In the genomic region with DNA sequence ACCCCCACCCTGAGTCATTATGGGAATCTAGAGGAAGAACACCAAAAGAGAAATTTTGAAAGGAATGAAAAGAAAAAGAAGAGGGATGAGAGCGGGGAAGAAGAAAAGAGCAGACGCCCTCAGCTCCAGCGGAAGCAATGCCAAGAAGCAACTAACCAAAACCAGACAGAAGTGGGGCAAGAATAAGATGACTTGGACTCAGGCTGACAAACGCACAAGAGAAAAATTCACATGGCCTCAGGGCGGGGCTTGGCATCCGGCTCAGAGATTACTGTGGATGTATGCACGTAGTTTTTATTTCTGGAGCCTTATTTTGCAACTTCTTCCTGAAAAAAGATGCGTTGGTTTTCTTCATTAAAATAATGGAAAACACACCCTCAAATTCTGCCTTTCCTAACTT, we compare ENCODE assay signal across 11 mouse cellular contexts. TPM values are rescaled to one million over a fixed set of nuclear protein-coding genes. Genes with fewer than 3 reads are reported as not detected.
A peak's percentile ranks its signal among the peaks of the same experiment; 100 is the strongest.
DNase-seq lines count a peak whose midpoint lies in the region; ATAC-seq and TF ChIP-seq lines count a peak whose summit lies in the region.
"Had no signal": no experiment of that assay in that cellular context is flagged by ENCODE, and none has a peak within 500 bp of the region (broad histone marks: within the 10 kb centered on the region; RNA-seq: fewer than 3 reads in every experiment).

No protein-coding gene starts in this region.

- no peaks in the 10 kb centered on the region for H3K79me2 ChIP-seq in myocyte (ENCODE audit: control insufficient read depth, insufficient read depth)

- no peak for TF ChIP-seq POLR2A in myocyte (IDR thresholded peaks at IDR 0.05; ENCODE audit: insufficient read length, low read depth)

- H3K9me3 ChIP-seq in stomach, embryonic 14.5 days (ENCODE audit: control insufficient read depth, low read depth, low read length) = no peaks in the 10 kb centered on the region
- no peaks in the 10 kb centered on the region for H3K9me3 ChIP-seq in stomach, postnatal 0 days (ENCODE audit: control insufficient read depth, low read length)
- H3K9me3 ChIP-seq: forebrain, embryonic 13.5 days; hindbrain, embryonic 12.5 days had no signal

- TF ChIP-seq CTCF in stomach, postnatal 0 days (IDR thresholded peaks at IDR 0.05; ENCODE audit: low read depth) = no peak

- peak overlapping the region; percentile 44; the same call in 1 of the 2 replicates for H3K27ac ChIP-seq in stomach, embryonic 14.5 days (ENCODE audit: low read length)
- no peak overlapping the region for H3K27ac ChIP-seq in stomach, postnatal 0 days (replicated peaks)
- H3K27ac ChIP-seq: forebrain, embryonic 13.5 days; hindbrain, embryonic 12.5 days; kidney, postnatal 0 days had no signal

- no peaks in the 10 kb centered on the region for H3K27me3 ChIP-seq in stomach, embryonic 14.5 days (ENCODE audit: control insufficient read depth, insufficient read depth, low read length)
- no peaks in the 10 kb centered on the region for H3K27me3 ChIP-seq in stomach, postnatal 0 days (ENCODE audit: control insufficient read depth, insufficient read depth, low read length)
- no peaks in the 10 kb centered on the region for H3K27me3 ChIP-seq in myocyte (ENCODE audit: control insufficient read depth, insufficient read depth, insufficient read length)
- H3K27me3 ChIP-seq: forebrain, embryonic 13.5 days; hindbrain, embryonic 12.5 days had no signal

- no peak overlapping the region for H3K4me3 ChIP-seq in stomach, embryonic 14.5 days (ENCODE audit: low read depth, low read length)
- no peak overlapping the region for H3K4me3 ChIP-seq in stomach, postnatal 0 days (ENCODE audit: low read depth, low read length)
- no peak overlapping the region for H3K4me3 ChIP-seq in myocyte
- H3K4me3 ChIP-seq: forebrain, embryonic 13.5 days; hindbrain, embryonic 12.5 days had no signal

- intact Hi-C loops in heart, postnatal 10 days (cut with DNase I) = loop anchor here (5.0 kb wide), 1 partner anchor 50 kb away; the partner anchor contains the start of gene Prrx1

- H3K36me3 ChIP-seq in stomach, embryonic 14.5 days (ENCODE audit: control insufficient read depth, insufficient read depth, low read length) = no peaks in the 10 kb centered on the region
- no peaks in the 10 kb centered on the region for H3K36me3 ChIP-seq in stomach, postnatal 0 days (ENCODE audit: control insufficient read depth, insufficient read depth, low read length)
- no peaks in the 10 kb centered on the region for H3K36me3 ChIP-seq in myocyte (ENCODE audit: control insufficient read depth, insufficient read depth)
- H3K36me3 ChIP-seq: hindbrain, embryonic 12.5 days had no signal

- TF ChIP-seq EP300 in stomach, postnatal 0 days (optimal IDR thresholded peaks at IDR 0.05) = no peak

- WGBS in stomach, embryonic 14.5 days = 66% methylated on average over 8 of the region's 8 CpGs
- 52% methylated on average over 8 of the region's 8 CpGs for WGBS in stomach, postnatal 0 days

- peak; percentile 5 to 18 for DNase-seq in frontal cortex, postnatal 36 days (ENCODE audit: low spot score in 2 of 2)
- no peak for DNase-seq in frontal cortex, postnatal 25 days (ENCODE audit: low spot score in 2 of 2)
- no peak for DNase-seq in stomach, postnatal 0 days (ENCODE audit: low spot score)
- peak; percentile 32 to 38 for DNase-seq in heart, postnatal 10 days
- DNase-seq in layer of hippocampus, postnatal 36 days = no peak
- DNase-seq in right cerebral cortex, postnatal 25 days = no peak

- H3K9ac ChIP-seq in stomach, embryonic 14.5 days (replicated peaks; ENCODE audit: low read depth, low read length) = no peak overlapping the region
- H3K9ac ChIP-seq in stomach, postnatal 0 days (ENCODE audit: low read length) = no peak overlapping the region
- H3K9ac ChIP-seq: forebrain, embryonic 13.5 days; hindbrain, embryonic 12.5 days had no signal

- no peak for ATAC-seq in stomach, embryonic 14.5 days (ENCODE audit: insufficient number of reproducible peaks, insufficient read depth, low FRiP score, low read depth)
- ATAC-seq in stomach, postnatal 0 days (ENCODE audit: low FRiP score, low TSS enrichment) = no peak
- ATAC-seq: forebrain, embryonic 13.5 days had no signal

- H3ac ChIP-seq in myocyte (ENCODE audit: control insufficient read depth, insufficient read length) = no peak overlapping the region

- no peak overlapping the region for H3K4me2 ChIP-seq in stomach, embryonic 14.5 days (replicated peaks; ENCODE audit: low read depth, low read length)
- no peak overlapping the region for H3K4me2 ChIP-seq in stomach, postnatal 0 days (replicated peaks; ENCODE audit: low read depth)
- H3K4me2 ChIP-seq in myocyte (ENCODE audit: low read depth) = peak overlapping the region; percentile 35
- H3K4me2 ChIP-seq: forebrain, embryonic 13.5 days; hindbrain, embryonic 12.5 days had no signal

- 0 out of 2 replicates have a peak, but pooled peaks cover 3% of the 10 kb centered on the region for H3K4me1 ChIP-seq in stomach, embryonic 14.5 days (ENCODE audit: control insufficient read depth, insufficient read depth, low read length)
- no peaks in the 10 kb centered on the region for H3K4me1 ChIP-seq in stomach, postnatal 0 days (replicated peaks; ENCODE audit: control insufficient read depth, insufficient read depth)
- H3K4me1 ChIP-seq: forebrain, embryonic 13.5 days; hindbrain, embryonic 12.5 days had no signal

TF ChIP-seq in myocyte, 11 proteins besides CTCF, POLR2A, EP300 and RAD21:
- TF ChIP-seq SRF (IDR thresholded peaks at IDR 0.05; ENCODE audit: control insufficient read depth, insufficient read length, low read depth) (no peak), POLR2AphosphoS2 (IDR thresholded peaks at IDR 0.05; ENCODE audit: insufficient read length, low read depth) (no peak), USF1 (IDR thresholded peaks at IDR 0.05; ENCODE audit: low read depth) (no peak), CEBPB (IDR thresholded peaks at IDR 0.05; ENCODE audit: insufficient read depth, poor library complexity, severe bottlenecking) (no peak), TCF12 (IDR thresholded peaks at IDR 0.05; ENCODE audit: insufficient read depth, poor library complexity, severe bottlenecking) (no peak), REST (IDR thresholded peaks at IDR 0.05; ENCODE audit: insufficient read depth, insufficient read length) (no peak), MYOG (IDR thresholded peaks at IDR 0.05; ENCODE audit: control insufficient read depth in 1 of 3, insufficient read depth in 1 of 3, insufficient read length in 2 of 3, low read depth in 2 of 3) (no peak), MAX (IDR thresholded peaks at IDR 0.05; ENCODE audit: low read depth) (no peak), TCF3 (IDR thresholded peaks at IDR 0.05; ENCODE audit: insufficient read length, low read depth) (no peak), E2F4 (IDR thresholded peaks at IDR 0.05; ENCODE audit: insufficient read depth) (no peak), MYOD1 (IDR thresholded peaks at IDR 0.05; ENCODE audit: control insufficient read depth in 1 of 3, insufficient read length in 2 of 3, low read depth in 2 of 3) (no peak)
TF ChIP-seq in myocyte: peak in this region for 0.

RNA-seq across cellular contexts. Expression of gene Gorab, which starts 41.3 kb away (rescaled TPM):
- 18.2 and 20.3 TPM in 2 replicates for polyA plus RNA-seq in stomach, embryonic 14.5 days (2014; fragmentation: Nextera tagmentation; extraction: Ambion mirVana)
- 9.7 and 10.4 TPM in 2 replicates for polyA plus RNA-seq in stomach, postnatal 0 days (2015; fragmentation: Nextera tagmentation; extraction: Ambion mirVana)
- total RNA-seq in heart, postnatal 10 days (2021) = 1 to 10 TPM; 4.9 to 6.0 TPM
- 2.9 TPM for polyA plus RNA-seq in myocyte (2012; fragmentation: generic; extraction: Trizol)
- 10 to 100 TPM; 11.7 to 12.8 TPM for total RNA-seq in layer of hippocampus, postnatal 36 days (2021)

RNA-seq across cellular contexts. Expression of gene Prrx1, which starts 48.7 kb away (rescaled TPM):
- polyA plus RNA-seq in stomach, embryonic 14.5 days (2014; fragmentation: Nextera tagmentation; extraction: Ambion mirVana) = 7.7 and 8.2 TPM in 2 replicates
- polyA plus RNA-seq in stomach, postnatal 0 days (2015; fragmentation: Nextera tagmentation; extraction: Ambion mirVana) = 2.7 and 2.8 TPM in 2 replicates
- total RNA-seq in heart, postnatal 10 days (2021) = 10 to 100 TPM; 34.9 to 45.4 TPM
- 7.0 TPM for polyA plus RNA-seq in myocyte (2012; fragmentation: generic; extraction: Trizol)
- total RNA-seq in layer of hippocampus, postnatal 36 days (2021) = 1 to 10 TPM; 5.5 to 5.7 TPM

Comparison
In these comparisons a context has a peak if more than half of its experiments do, and no peak if none do; other contexts are left out.
1. DNase-seq: peak in frontal cortex, postnatal 36 days (2 of 2) and heart, postnatal 10 days (2 of 2); none in frontal cortex, postnatal 25 days (0 of 2), stomach, postnatal 0 days (single experiment), layer of hippocampus, postnatal 36 days (0 of 2) and right cerebral cortex, postnatal 25 days (single experiment).